Mouse (Mus musculus): Measurements from ENCODE around the gene Taar1. TPM values are rescaled to one million over a fixed set of nuclear protein-coding genes. Genes with fewer than 3 reads are reported as not detected.

Gene Taar1
- polyA plus RNA-seq, 1 experiment from 2014 or later: not detected

Other genes starting within 250 kb of the Taar1 start
- gene Rps12, start 133.1 kb upstream of the Taar1 start, polyA plus RNA-seq (2015; fragmentation: Nextera tagmentation; extraction: Ambion mirVana): 206 and 209 TPM in 2 replicates
- gene Slc18b1, start 123.4 kb upstream of the Taar1 start, polyA plus RNA-seq (2015; fragmentation: Nextera tagmentation; extraction: Ambion mirVana): 2.1 and 2.9 TPM in 2 replicates
- 0.28 and 0.42 TPM in 2 replicates for gene Vnn3, start 68.9 kb upstream of the Taar1 start, polyA plus RNA-seq (2015; fragmentation: Nextera tagmentation; extraction: Ambion mirVana)
- gene Vnn1, start 25.7 kb upstream of the Taar1 start, polyA plus RNA-seq (2015; fragmentation: Nextera tagmentation; extraction: Ambion mirVana): 0.92 and 1.1 TPM in 2 replicates
- gene Taar2, start 18.2 kb downstream of the Taar1 start, polyA plus RNA-seq (2015; fragmentation: Nextera tagmentation; extraction: Ambion mirVana): not detected in 2 replicates
- not detected in 2 replicates for gene Taar3, start 29.2 kb downstream of the Taar1 start, polyA plus RNA-seq (2015; fragmentation: Nextera tagmentation; extraction: Ambion mirVana)
- not detected in 2 replicates for gene Taar4, start 40.1 kb downstream of the Taar1 start, polyA plus RNA-seq (2015; fragmentation: Nextera tagmentation; extraction: Ambion mirVana)
- gene Taar5, start 50.4 kb downstream of the Taar1 start, polyA plus RNA-seq (2015; fragmentation: Nextera tagmentation; extraction: Ambion mirVana): not detected in 2 replicates
- gene Taar6, start 65.3 kb downstream of the Taar1 start, polyA plus RNA-seq (2015; fragmentation: Nextera tagmentation; extraction: Ambion mirVana): not detected in 2 replicates
- gene Taar7a, start 73.1 kb downstream of the Taar1 start, polyA plus RNA-seq (2015; fragmentation: Nextera tagmentation; extraction: Ambion mirVana): not detected in 2 replicates
- gene Taar7b, start 79.6 kb downstream of the Taar1 start, polyA plus RNA-seq (2015; fragmentation: Nextera tagmentation; extraction: Ambion mirVana): not detected in 2 replicates
- gene Taar7d, start 106.9 kb downstream of the Taar1 start, polyA plus RNA-seq (2015; fragmentation: Nextera tagmentation; extraction: Ambion mirVana): not detected in 2 replicates
- gene Taar7e, start 117.3 kb downstream of the Taar1 start, polyA plus RNA-seq (2015; fragmentation: Nextera tagmentation; extraction: Ambion mirVana): not detected in 2 replicates
- gene Taar7f, start 129.2 kb downstream of the Taar1 start, polyA plus RNA-seq (2015; fragmentation: Nextera tagmentation; extraction: Ambion mirVana): not detected in 2 replicates
- not detected in 2 replicates for gene Taar8a, start 156.1 kb downstream of the Taar1 start, polyA plus RNA-seq (2015; fragmentation: Nextera tagmentation; extraction: Ambion mirVana)
- gene Taar8b, start 171.9 kb downstream of the Taar1 start, polyA plus RNA-seq (2015; fragmentation: Nextera tagmentation; extraction: Ambion mirVana): not detected in 2 replicates
- gene Taar8c, start 181.6 kb downstream of the Taar1 start, polyA plus RNA-seq (2015; fragmentation: Nextera tagmentation; extraction: Ambion mirVana): not detected in 2 replicates
- gene Taar9, start 189.2 kb downstream of the Taar1 start, polyA plus RNA-seq (2015; fragmentation: Nextera tagmentation; extraction: Ambion mirVana): not detected in 2 replicates
- gene Stx7, start 228.9 kb downstream of the Taar1 start, polyA plus RNA-seq (2015; fragmentation: Nextera tagmentation; extraction: Ambion mirVana): 31.6 and 37.1 TPM in 2 replicates

All from liver, embryonic 13.5 days (tissue).